ENCODE assay signal across 8 mouse cellular contexts in the genomic region with DNA sequence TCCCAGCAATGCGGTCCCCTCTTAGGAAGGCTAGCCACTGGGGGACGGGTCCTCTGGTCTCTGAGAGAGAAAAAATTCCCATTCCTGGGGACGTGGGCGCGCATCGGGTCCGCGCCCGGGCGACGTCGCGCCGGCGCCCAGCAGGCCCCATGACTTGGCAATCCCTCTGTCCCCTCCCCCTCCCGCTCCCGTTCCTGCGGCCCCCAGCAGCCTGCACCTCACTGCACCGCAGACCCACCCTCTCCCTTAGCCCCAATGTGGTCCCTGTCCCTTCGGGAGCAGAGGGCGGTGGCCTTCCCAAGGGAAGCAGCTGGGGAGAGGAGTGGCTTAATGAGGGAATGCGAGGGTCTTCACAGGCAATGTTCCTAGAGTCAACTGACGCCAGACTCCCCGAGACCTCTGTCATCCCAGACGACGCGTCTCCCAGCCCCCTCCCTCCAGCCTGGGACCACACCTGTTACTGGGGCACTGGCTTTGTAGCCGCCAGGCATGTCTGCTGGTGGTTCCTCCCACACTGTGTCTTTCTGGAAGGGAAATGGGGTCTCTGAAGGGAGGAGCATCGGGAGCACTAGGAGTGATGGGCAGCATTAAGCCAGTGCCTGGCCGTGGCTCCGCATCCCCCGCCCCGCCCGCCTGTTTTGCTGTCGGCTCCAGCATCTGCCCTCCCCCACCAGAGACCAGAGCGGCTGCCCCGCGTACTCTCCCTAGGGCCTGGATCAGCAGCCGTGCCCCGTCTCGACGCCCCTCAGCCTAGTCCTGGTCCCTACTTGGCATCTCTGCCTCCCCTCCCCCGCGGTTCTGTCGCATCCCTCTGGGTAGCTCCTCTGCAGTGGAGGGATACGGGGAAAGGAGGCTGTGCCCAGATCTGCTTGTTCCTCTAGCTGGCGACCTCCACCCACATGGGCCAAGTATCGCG. TPM values are rescaled to one million over a fixed set of nuclear protein-coding genes. Genes with fewer than 3 reads are reported as not detected.
A peak's percentile ranks its signal among the peaks of the same experiment; 100 is the strongest.
DNase-seq lines count a peak whose midpoint lies in the region; ATAC-seq and TF ChIP-seq lines count a peak whose summit lies in the region.

No protein-coding gene starts in this region.

- peak; percentile 57 for DNase-seq in adrenal gland, adult 2 months
- peak; percentile 50 for DNase-seq in embryonic facial prominence, embryonic 11.5 days (ENCODE audit: low spot score)
- peak; percentile 9 to 21 for DNase-seq in heart, postnatal 14 days
- DNase-seq in left cerebral cortex, postnatal 25 days (ENCODE audit: low spot score in 2 of 2): peak; percentile 69 to 73
- no peak for DNase-seq in thymus, adult 2 months
- no peak for DNase-seq in ovary, postnatal 14 days (ENCODE audit: low spot score)

- 0% methylated on average over 48 of the region's 49 CpGs for WGBS in embryonic facial prominence, embryonic 11.5 days
- under 1% methylated on average over 49 of the region's 49 CpGs for WGBS in neural tube, embryonic 13.5 days
- WGBS in thymus, adult 2 months: 5% methylated on average over 49 of the region's 49 CpGs

- H3K9ac ChIP-seq in embryonic facial prominence, embryonic 11.5 days (replicated peaks; ENCODE audit: low read length): peak overlapping the region; percentile 46
- peak overlapping the region; percentile 93 for H3K9ac ChIP-seq in neural tube, embryonic 13.5 days

- H3K27ac ChIP-seq in embryonic facial prominence, embryonic 11.5 days (replicated peaks; ENCODE audit: low read depth, low read length): no peak overlapping the region
- H3K27ac ChIP-seq in neural tube, embryonic 13.5 days (replicated peaks): peak overlapping the region; percentile 93
- no peak overlapping the region for H3K27ac ChIP-seq in thymus, adult 2 months (ENCODE audit: control insufficient read depth, insufficient read depth, low read length)

- H3K36me3 ChIP-seq in E14TG2a.4 (ENCODE audit: insufficient read depth, low read length): no peaks in the 10 kb centered on the region
- H3K36me3 ChIP-seq in embryonic facial prominence, embryonic 11.5 days (replicated peaks; ENCODE audit: control insufficient read depth, insufficient read depth, low read depth, low read length): no peaks in the 10 kb centered on the region
- peaks cover 17% of the 10 kb centered on the region; the same call in 1 of the 2 replicates for H3K36me3 ChIP-seq in neural tube, embryonic 13.5 days
- H3K36me3 ChIP-seq in thymus, adult 2 months (ENCODE audit: control insufficient read depth, insufficient read depth, low read length): no peaks in the 10 kb centered on the region

- no peak for TF ChIP-seq CTCF in E14TG2a.4 (conservative IDR thresholded peaks at IDR 0.05; ENCODE audit: low read length)
- no peak for TF ChIP-seq CTCF in thymus, adult 2 months (IDR thresholded peaks at IDR 0.05; ENCODE audit: borderline replicate concordance, control insufficient read depth, extremely low read depth, insufficient read depth, low read length, poor library complexity)

- no peaks in the 10 kb centered on the region; the same call in 1 of the 2 replicates for H3K9me3 ChIP-seq in E14TG2a.4 (ENCODE audit: low read length)
- no peaks in the 10 kb centered on the region for H3K9me3 ChIP-seq in embryonic facial prominence, embryonic 11.5 days (replicated peaks; ENCODE audit: control insufficient read depth, low read length)
- no peaks in the 10 kb centered on the region for H3K9me3 ChIP-seq in neural tube, embryonic 13.5 days

- TF ChIP-seq POLR2A in thymus, adult 2 months (IDR thresholded peaks at IDR 0.05; ENCODE audit: control insufficient read depth, extremely low read depth, insufficient read depth, low read length, poor library complexity): no peak

- intact Hi-C loops in heart, postnatal 14 days (cut with DNase I): no loop called here
- intact Hi-C loops in left cerebral cortex, postnatal 25 days (cut with DNase I): loop anchor here (1.0 kb wide), 1 partner anchor 16 kb away; no protein-coding TSS in a partner anchor

- H3K4me1 ChIP-seq in E14TG2a.4 (replicated peaks; ENCODE audit: low read depth, low read length): peaks cover 31% of the 10 kb centered on the region
- H3K4me1 ChIP-seq in embryonic facial prominence, embryonic 11.5 days (ENCODE audit: control insufficient read depth, insufficient read depth, low read length): peaks cover 5% of the 10 kb centered on the region; the same call in 1 of the 2 replicates
- H3K4me1 ChIP-seq in neural tube, embryonic 13.5 days (replicated peaks): peaks cover 42% of the 10 kb centered on the region
- H3K4me1 ChIP-seq in thymus, adult 2 months (replicated peaks; ENCODE audit: control insufficient read depth, insufficient read depth, low read length): no peaks in the 10 kb centered on the region

- peak; percentile 77 for ATAC-seq in embryonic facial prominence, embryonic 11.5 days (replicated peaks; ENCODE audit: insufficient number of reproducible peaks, low FRiP score, low TSS enrichment, low read depth)
- peak; percentile 80 for ATAC-seq in neural tube, embryonic 13.5 days (ENCODE audit: low read depth)

- peaks cover 85% of the 10 kb centered on the region for H3K27me3 ChIP-seq in E14TG2a.4 (ENCODE audit: insufficient read depth, low read length)
- H3K27me3 ChIP-seq in embryonic facial prominence, embryonic 11.5 days (ENCODE audit: control insufficient read depth, insufficient read depth, low read length): peaks cover 27% of the 10 kb centered on the region
- peaks cover 14% of the 10 kb centered on the region for H3K27me3 ChIP-seq in neural tube, embryonic 13.5 days
- H3K27me3 ChIP-seq in thymus, adult 2 months (ENCODE audit: control insufficient read depth, insufficient read depth, low read length): peaks cover 8% of the 10 kb centered on the region; the same call in 1 of the 2 replicates

- H3K4me2 ChIP-seq in embryonic facial prominence, embryonic 11.5 days (ENCODE audit: low read depth, low read length): peak overlapping the region; percentile 85
- H3K4me2 ChIP-seq in neural tube, embryonic 13.5 days: peak overlapping the region; percentile 89

- H3K4me3 ChIP-seq in E14TG2a.4 (replicated peaks; ENCODE audit: low read length): peak overlapping the region; percentile 77
- H3K4me3 ChIP-seq in embryonic facial prominence, embryonic 11.5 days (ENCODE audit: low read depth, low read length): peak overlapping the region; percentile 45
- H3K4me3 ChIP-seq in neural tube, embryonic 13.5 days: peak overlapping the region; percentile 79
- no peak overlapping the region for H3K4me3 ChIP-seq in thymus, adult 2 months (ENCODE audit: control insufficient read depth, insufficient read depth, low read length)

RNA-seq across cellular contexts. Expression of gene Kif1a, which starts 0.9 kb away (rescaled TPM):
- 10 to 100 TPM; 33.6 to 43.0 TPM for total RNA-seq in adrenal gland, adult 2 months (2021)
- polyA plus RNA-seq in adrenal gland, adult 2 months (2012; rRNA removed): 25.7 and 29.0 TPM in 2 replicates
- 19.9 and 26.0 TPM in 2 replicates for polyA plus RNA-seq in embryonic facial prominence, embryonic 11.5 days (2014; fragmentation: Nextera tagmentation; extraction: Ambion mirVana)
- total RNA-seq in heart, postnatal 14 days (2021): 1 to 10 TPM; 1.7 to 2.6 TPM
- total RNA-seq in left cerebral cortex, postnatal 25 days (2021): 100 to 1,000 TPM; 724 to 739 TPM
- 302 and 303 TPM in 2 replicates for polyA plus RNA-seq in neural tube, embryonic 13.5 days (2015; fragmentation: Nextera tagmentation; extraction: Ambion mirVana)
- polyA plus RNA-seq in thymus, adult 2 months (2012; rRNA removed): 1.8 and 2.0 TPM in 2 replicates

RNA-seq across cellular contexts. Expression of gene Agxt, which starts 34.2 kb away (rescaled TPM):
- under 1 TPM in 1 of 2 experiments, not detected in 1; 0.92 TPM for total RNA-seq in adrenal gland, adult 2 months (2021)
- polyA plus RNA-seq in adrenal gland, adult 2 months (2012; rRNA removed): 0.44 TPM in 1 of 2 replicates, not detected in the other
- not detected in 2 replicates for polyA plus RNA-seq in embryonic facial prominence, embryonic 11.5 days (2014; fragmentation: Nextera tagmentation; extraction: Ambion mirVana)
- total RNA-seq in heart, postnatal 14 days (2021): not detected
- total RNA-seq in left cerebral cortex, postnatal 25 days (2021): not detected
- not detected in 2 replicates for polyA plus RNA-seq in neural tube, embryonic 13.5 days (2015; fragmentation: Nextera tagmentation; extraction: Ambion mirVana)
- polyA plus RNA-seq in thymus, adult 2 months (2012; rRNA removed): 0.23 and 0.78 TPM in 2 replicates

RNA-seq across cellular contexts. Expression of gene 2310007B03Rik, which starts 59.9 kb away (rescaled TPM):
- total RNA-seq in adrenal gland, adult 2 months (2021): not detected
- not detected in 2 replicates for polyA plus RNA-seq in adrenal gland, adult 2 months (2012; rRNA removed)
- 0.08 and 0.36 TPM in 2 replicates for polyA plus RNA-seq in embryonic facial prominence, embryonic 11.5 days (2014; fragmentation: Nextera tagmentation; extraction: Ambion mirVana)
- not detected for total RNA-seq in heart, postnatal 14 days (2021)
- total RNA-seq in left cerebral cortex, postnatal 25 days (2021): not detected
- 0.29 TPM in 1 of 2 replicates, not detected in the other for polyA plus RNA-seq in neural tube, embryonic 13.5 days (2015; fragmentation: Nextera tagmentation; extraction: Ambion mirVana)
- polyA plus RNA-seq in thymus, adult 2 months (2012; rRNA removed): 0.68 and 0.88 TPM in 2 replicates

Comparison
In these comparisons a context has a peak if more than half of its experiments do, and no peak if none do; other contexts are left out.
1. DNase-seq: peak in adrenal gland, adult 2 months (single experiment), embryonic facial prominence, embryonic 11.5 days (single experiment), heart, postnatal 14 days (2 of 2) and left cerebral cortex, postnatal 25 days (2 of 2); none in thymus, adult 2 months (single experiment) and ovary, postnatal 14 days (single experiment).
2. RNA of gene Kif1a, which starts 0.9 kb away (polyA plus RNA-seq): 302 to 303 TPM in neural tube, embryonic 13.5 days; 25.7 to 29.0 TPM in adrenal gland, adult 2 months, 19.9 to 26.0 TPM in embryonic facial prominence, embryonic 11.5 days and 1.8 to 2.0 TPM in thymus, adult 2 months; every median in the first group is over 10 times any median in the second.